ENCODE assay signal across 23 mouse cellular contexts in the genomic region with DNA sequence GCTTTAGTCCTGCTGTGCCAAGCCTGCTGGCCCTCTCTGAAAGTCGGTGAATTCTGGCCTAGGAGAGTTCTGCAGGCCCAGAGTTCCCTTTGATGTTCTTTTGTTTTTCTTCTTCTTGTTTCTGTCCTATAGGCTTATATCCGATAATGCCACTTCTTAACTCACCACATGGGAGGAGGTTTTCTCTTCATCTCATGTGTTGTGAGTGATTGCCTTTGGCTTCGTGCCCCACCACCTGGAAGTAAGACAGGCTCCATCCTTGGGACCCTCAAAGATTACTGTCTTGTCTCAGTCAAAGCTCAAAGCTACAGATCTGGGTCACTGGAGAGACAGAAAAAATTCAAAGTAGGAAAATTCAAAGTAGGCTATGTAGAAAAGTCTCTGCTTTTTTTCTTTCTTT.
A peak's percentile ranks its signal among the peaks of the same experiment; 100 is the strongest.
DNase-seq lines count a peak whose midpoint lies in the region; ATAC-seq and TF ChIP-seq lines count a peak whose summit lies in the region.
"Had no signal": no experiment of that assay in that cellular context is flagged by ENCODE, and none has a peak within 500 bp of the region (broad histone marks: within the 10 kb centered on the region; RNA-seq: fewer than 3 reads in every experiment).

No protein-coding gene starts in this region.

- no peak for DNase-seq in gastrocnemius, adult 2 months
- no peak for DNase-seq in gastrocnemius, postnatal 14 days
- peak; percentile 72 for DNase-seq in embryonic facial prominence, embryonic 14.5 days (ENCODE audit: low spot score)
- no peak for DNase-seq in limb, embryonic 14.5 days (ENCODE audit: low spot score)
- DNase-seq in testis, postnatal 10 days (ENCODE audit: low spot score), result no peak
- DNase-seq: adrenal gland, postnatal 14 days; B cell, adult 2 months; cerebellum, adult 11-12 months; cerebellum, adult 9-10 months; cerebellum, postnatal 14 days; gastrocnemius, postnatal 10 days; heart, adult 11 months had no signal

- no peak overlapping the region for H3K9ac ChIP-seq in embryonic facial prominence, embryonic 14.5 days (ENCODE audit: low read depth, low read length)
- H3K9ac ChIP-seq in limb, embryonic 14.5 days (ENCODE audit: low read depth, low read length, severe bottlenecking), result no peak overlapping the region
- H3K9ac ChIP-seq: embryonic facial prominence, embryonic 12.5 days; forebrain, embryonic 12.5 days; forebrain, embryonic 15.5 days; hindbrain, embryonic 12.5 days; hindbrain, embryonic 15.5 days had no signal

- no peak for TF ChIP-seq POLR2A in limb, embryonic 14.5 days (IDR thresholded peaks at IDR 0.05; ENCODE audit: borderline replicate concordance, extremely low read depth, insufficient read depth, insufficient read length)

- H3K9me3 ChIP-seq in embryonic facial prominence, embryonic 14.5 days (ENCODE audit: control insufficient read depth, low read length), result no peaks in the 10 kb centered on the region
- no peaks in the 10 kb centered on the region for H3K9me3 ChIP-seq in limb, embryonic 14.5 days (ENCODE audit: control insufficient read depth, low read length)
- H3K9me3 ChIP-seq: embryonic facial prominence, embryonic 12.5 days; forebrain, embryonic 12.5 days; forebrain, embryonic 15.5 days; G1E; hindbrain, embryonic 12.5 days; hindbrain, embryonic 15.5 days had no signal

- no peak overlapping the region for H3K4me3 ChIP-seq in gastrocnemius, adult 2 months
- H3K4me3 ChIP-seq in embryonic facial prominence, embryonic 14.5 days (ENCODE audit: low read depth, low read length), result no peak overlapping the region
- H3K4me3 ChIP-seq in limb, embryonic 14.5 days (replicated peaks; ENCODE audit: low read length), result no peak overlapping the region
- H3K4me3 ChIP-seq: embryonic facial prominence, embryonic 12.5 days; forebrain, embryonic 12.5 days; forebrain, embryonic 15.5 days; hindbrain, embryonic 12.5 days; hindbrain, embryonic 15.5 days had no signal

- H3K36me3 ChIP-seq in embryonic facial prominence, embryonic 14.5 days (ENCODE audit: control insufficient read depth, insufficient read depth, low read length), result no peaks in the 10 kb centered on the region
- H3K36me3 ChIP-seq in limb, embryonic 14.5 days (ENCODE audit: control insufficient read depth, insufficient read depth, low read length), result no peaks in the 10 kb centered on the region
- H3K36me3 ChIP-seq: embryonic facial prominence, embryonic 12.5 days; forebrain, embryonic 12.5 days; forebrain, embryonic 15.5 days; G1E; hindbrain, embryonic 12.5 days; hindbrain, embryonic 15.5 days had no signal

- TF ChIP-seq CTCF in gastrocnemius, adult 2 months (IDR thresholded peaks at IDR 0.05), result no peak

- 49% methylated on average over 3 of the region's 3 CpGs for WGBS in embryonic facial prominence, embryonic 14.5 days
- WGBS in limb, embryonic 14.5 days, result 67% methylated on average over 3 of the region's 3 CpGs

- peak overlapping the region; percentile 24; the same call in 1 of the 2 replicates for H3K27ac ChIP-seq in gastrocnemius, adult 2 months
- peak overlapping the region; percentile 46 for H3K27ac ChIP-seq in embryonic facial prominence, embryonic 14.5 days (replicated peaks; ENCODE audit: low read depth, low read length)
- peak overlapping the region; percentile 33; the same call in 1 of the 2 replicates for H3K27ac ChIP-seq in limb, embryonic 14.5 days (replicated peaks; ENCODE audit: low read depth, low read length)
- H3K27ac ChIP-seq: forebrain, embryonic 12.5 days; forebrain, embryonic 15.5 days; hindbrain, embryonic 12.5 days; hindbrain, embryonic 15.5 days had no signal

- H3K4me1 ChIP-seq in embryonic facial prominence, embryonic 14.5 days (ENCODE audit: control insufficient read depth, insufficient read depth, low read length), result no peaks in the 10 kb centered on the region
- peaks cover 18% of the 10 kb centered on the region for H3K4me1 ChIP-seq in limb, embryonic 14.5 days (ENCODE audit: control insufficient read depth, insufficient read depth, low read length)
- H3K4me1 ChIP-seq: embryonic facial prominence, embryonic 12.5 days; forebrain, embryonic 12.5 days; forebrain, embryonic 15.5 days; hindbrain, embryonic 12.5 days; hindbrain, embryonic 15.5 days had no signal

- ATAC-seq in embryonic facial prominence, embryonic 14.5 days (ENCODE audit: low read depth), result peak; percentile 63; the same call in 1 of the 2 replicates
- no peak for ATAC-seq in limb, embryonic 14.5 days (ENCODE audit: low FRiP score, low read depth)
- ATAC-seq in monocyte, adult 5-6 weeks (replicated peaks; ENCODE audit: insufficient number of reproducible peaks, low FRiP score, low TSS enrichment, poor library complexity, severe bottlenecking), result no peak
- ATAC-seq: forebrain, embryonic 15.5 days; intestine, postnatal 0 days; Patski had no signal

- no peak overlapping the region for H3K4me2 ChIP-seq in embryonic facial prominence, embryonic 14.5 days (ENCODE audit: low read depth, low read length)
- H3K4me2 ChIP-seq in limb, embryonic 14.5 days (replicated peaks; ENCODE audit: low read depth, low read length, severe bottlenecking), result no peak overlapping the region
- H3K4me2 ChIP-seq: embryonic facial prominence, embryonic 12.5 days; forebrain, embryonic 12.5 days; forebrain, embryonic 15.5 days; heart, embryonic 11.5 days; hindbrain, embryonic 12.5 days; hindbrain, embryonic 15.5 days had no signal

- no peaks in the 10 kb centered on the region for H3K27me3 ChIP-seq in embryonic facial prominence, embryonic 14.5 days (replicated peaks; ENCODE audit: control insufficient read depth, insufficient read depth, low read length)
- H3K27me3 ChIP-seq in limb, embryonic 14.5 days (ENCODE audit: control insufficient read depth, insufficient read depth, low read length), result no peaks in the 10 kb centered on the region
- H3K27me3 ChIP-seq: CH12.LX; embryonic facial prominence, embryonic 12.5 days; forebrain, embryonic 12.5 days; forebrain, embryonic 15.5 days; hindbrain, embryonic 12.5 days; hindbrain, embryonic 15.5 days; Patski had no signal

- intact Hi-C loops in gastrocnemius, adult 2 months (cut with DNase I), result no loop called here
- intact Hi-C loops in gastrocnemius, postnatal 14 days (cut with DNase I; ENCODE audit: low total_unique reads), result no loop called here
